Mouse (Mus musculus) right cerebral cortex, postnatal 36 days (tissue): ENCODE data around the gene Mrpl18.
A peak's percentile ranks its signal among the peaks of the same experiment; 100 is the strongest.
"Not testable (repeated sequence)": the region's sequence is repeated elsewhere in the genome, so short reads cannot be mapped to it uniquely, and the experiment has no call there.

Experiments
- DNase-seq, 2 experiments: peaks; one replicate each; pipeline ENCODE4 v3.0.0; 2022; ENCODE audit warnings: low spot score in 2 of 2, mixed read lengths in 1 of 2

Gene Mrpl18

DNA sequence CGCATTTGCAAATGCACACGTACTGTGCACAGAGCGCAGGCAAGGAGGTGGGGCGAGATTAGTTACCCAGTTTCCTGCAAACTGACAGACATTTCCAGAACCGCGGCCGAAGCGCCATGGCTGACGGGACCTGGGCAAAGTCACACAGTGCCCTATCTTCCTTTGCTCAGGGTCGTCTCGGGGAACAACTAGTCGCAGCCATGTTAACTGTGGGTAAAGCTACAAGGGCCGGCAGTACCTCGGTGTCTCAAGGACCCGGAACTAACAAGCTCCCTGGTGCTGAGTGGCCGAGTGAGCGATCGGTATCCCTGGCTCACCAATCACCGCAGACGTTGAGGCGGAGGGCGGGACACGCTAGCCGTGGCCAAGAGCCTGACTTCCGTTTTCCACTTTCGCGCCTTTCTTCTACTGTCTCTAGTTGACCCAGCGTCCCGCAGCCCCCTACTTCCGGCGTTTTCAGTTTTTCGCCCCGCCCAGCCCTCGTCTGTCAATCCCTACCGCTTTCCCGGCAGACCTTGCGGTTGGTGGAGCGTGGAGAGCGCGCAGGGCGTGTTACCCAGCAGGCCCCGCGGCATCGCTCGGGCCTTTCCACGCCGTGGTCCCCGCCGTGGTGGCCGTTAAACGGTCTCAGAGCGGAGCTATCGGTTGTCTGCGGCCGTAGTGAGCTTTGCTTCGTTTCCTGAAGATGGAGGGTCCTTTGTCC, at the start of gene Mrpl18:
TSS of gene Mrpl18 (minus strand) at position 465 of the 703 bp plus-strand sequence.
- DNase-seq: peak; percentile 99 to 100

DNA sequence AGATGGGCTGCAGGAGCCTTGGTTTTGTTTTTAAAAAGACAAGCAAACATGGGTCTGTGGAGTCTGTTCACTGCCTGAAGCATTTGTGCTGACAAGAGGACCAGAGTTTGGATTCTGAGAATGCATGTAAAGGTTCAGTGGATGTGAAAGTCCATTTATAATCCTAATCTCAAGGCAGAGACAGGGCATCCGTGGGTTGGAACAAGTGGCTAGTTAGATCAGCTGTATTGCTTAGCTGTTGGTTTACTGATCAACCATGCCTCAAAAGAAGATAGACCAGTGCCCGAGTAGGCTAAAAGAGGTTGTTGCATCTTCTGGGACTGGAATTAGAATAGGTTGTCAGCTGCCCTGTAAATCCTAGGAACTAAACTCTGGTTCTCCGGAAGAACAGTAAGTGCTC, 47.3 kb upstream of the Mrpl18 start:
- no peak for DNase-seq

DNA sequence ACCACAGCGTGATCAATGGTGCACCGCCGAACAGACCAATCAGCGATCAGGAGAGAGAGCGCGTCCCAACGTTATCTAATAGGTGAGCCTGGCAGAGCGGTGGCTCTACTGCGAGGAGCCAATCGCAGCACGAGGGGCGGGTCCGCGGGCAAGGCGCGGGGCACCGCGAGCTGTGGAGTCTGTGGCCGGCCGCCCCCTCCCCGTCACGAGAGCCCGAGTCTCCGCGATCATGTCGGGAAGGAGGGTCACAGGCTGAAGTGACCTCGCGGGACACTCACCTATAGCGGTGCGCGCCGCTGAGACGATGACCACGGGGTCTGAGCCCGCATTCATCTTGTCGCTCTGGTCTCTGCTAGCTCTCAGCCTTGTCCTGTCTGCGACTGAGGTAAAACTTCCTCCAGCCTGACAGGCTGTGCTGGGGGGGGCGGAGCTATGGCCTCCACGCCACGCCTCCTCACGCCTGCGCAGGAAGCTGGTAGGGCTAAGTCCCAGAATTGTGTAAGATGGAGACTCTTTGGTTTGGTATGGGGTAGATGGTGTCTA, 44.3 kb upstream of the Mrpl18 start, which contains the start of gene Acat2:
TSS of gene Acat2 (minus strand) at position 417 of the 543 bp plus-strand sequence.
- peak; percentile 93 to 95 for DNase-seq

DNA sequence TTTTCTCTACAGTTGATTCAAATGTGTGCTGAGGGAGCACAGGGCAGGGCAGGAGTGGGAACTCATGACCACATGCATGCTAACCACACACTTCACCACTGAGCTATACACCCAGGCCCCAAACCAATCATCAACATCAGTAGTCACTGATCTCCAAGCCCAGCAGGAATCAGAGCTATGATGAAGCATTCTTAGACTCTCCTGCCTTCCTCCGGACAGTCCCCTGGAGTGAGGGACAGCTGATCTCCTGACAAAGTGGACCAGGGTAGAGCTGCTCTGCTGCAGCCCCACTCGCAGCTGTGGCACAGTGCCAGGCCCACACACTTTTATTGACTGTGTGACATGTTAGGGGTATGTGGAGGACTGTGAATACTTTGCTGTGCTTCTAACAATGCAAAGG, 43.2 kb upstream of the Mrpl18 start:
- not testable (repeated sequence) for DNase-seq

DNA sequence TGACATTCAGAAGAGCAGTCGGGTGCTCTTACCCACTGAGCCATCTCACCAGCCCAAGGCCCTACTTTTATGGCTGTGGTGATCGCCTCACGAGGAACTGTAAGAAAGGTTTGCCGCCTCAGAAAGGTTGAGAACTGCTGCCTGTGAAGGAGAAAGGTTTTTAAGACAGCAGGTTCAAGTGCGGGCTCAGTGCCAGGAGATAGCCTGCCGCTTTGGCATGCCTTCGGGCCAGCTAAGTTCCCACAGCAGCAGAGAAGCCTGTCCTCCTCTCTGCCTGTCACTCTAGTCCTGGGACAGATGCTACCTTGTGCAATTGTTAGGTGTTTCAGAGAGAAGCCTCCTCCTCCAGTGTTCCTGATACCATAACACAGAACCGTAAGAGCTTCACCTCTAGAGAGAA, 40.5 kb upstream of the Mrpl18 start:
- no peak for DNase-seq

DNA sequence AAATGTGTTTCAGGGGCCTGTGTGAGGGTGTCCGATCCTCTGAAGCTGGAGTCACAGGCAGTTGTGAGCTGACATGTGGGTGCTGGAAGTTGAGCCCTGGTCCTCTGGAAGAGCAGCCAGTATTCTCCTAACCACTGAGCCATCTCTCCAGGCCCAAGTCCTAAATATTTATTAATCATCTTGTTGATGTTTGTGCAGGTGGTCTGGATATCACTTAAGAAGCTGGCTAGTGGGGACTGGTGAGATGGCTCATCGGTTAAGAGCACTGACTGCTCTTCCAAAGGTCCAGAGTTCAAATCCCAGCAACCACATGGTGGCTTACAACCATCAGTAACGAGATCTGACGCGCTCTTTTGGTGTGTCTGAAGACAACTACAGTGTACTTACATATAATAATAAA, 33.5 kb upstream of the Mrpl18 start:
- no peak for DNase-seq

DNA sequence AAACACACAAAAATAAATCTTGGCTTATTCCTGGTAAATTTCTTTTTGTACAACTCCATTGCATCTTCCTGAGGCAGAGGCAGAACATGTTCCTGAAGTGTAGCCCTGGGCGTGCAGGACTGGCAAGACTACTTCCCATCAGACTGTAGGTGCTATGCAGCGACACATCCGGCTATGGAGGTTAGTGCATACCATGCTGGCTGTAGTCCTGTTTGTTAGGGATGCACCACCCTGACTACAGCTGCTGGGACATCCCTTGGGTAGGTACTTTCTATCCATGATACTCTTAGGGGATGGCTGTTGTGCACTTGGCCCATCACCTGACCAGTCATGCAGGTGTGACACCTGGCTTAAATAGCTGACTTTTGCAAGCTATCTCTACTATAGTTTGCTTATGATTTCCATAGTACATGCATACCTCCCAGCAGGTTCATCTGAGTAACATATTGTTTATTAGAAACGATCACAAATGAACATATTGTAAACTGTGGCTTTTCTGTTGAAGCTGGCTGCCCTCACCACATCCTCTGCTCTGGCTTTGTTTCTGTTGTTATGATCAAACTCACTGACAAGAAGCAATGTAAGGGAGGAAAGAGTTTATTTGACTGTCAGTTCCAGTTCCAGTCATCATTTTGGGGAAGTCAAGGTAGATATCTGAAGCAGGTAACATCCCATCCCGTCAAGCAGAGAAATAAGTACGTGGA, 26.5 kb upstream of the Mrpl18 start:
- DNase-seq: no peak

DNA sequence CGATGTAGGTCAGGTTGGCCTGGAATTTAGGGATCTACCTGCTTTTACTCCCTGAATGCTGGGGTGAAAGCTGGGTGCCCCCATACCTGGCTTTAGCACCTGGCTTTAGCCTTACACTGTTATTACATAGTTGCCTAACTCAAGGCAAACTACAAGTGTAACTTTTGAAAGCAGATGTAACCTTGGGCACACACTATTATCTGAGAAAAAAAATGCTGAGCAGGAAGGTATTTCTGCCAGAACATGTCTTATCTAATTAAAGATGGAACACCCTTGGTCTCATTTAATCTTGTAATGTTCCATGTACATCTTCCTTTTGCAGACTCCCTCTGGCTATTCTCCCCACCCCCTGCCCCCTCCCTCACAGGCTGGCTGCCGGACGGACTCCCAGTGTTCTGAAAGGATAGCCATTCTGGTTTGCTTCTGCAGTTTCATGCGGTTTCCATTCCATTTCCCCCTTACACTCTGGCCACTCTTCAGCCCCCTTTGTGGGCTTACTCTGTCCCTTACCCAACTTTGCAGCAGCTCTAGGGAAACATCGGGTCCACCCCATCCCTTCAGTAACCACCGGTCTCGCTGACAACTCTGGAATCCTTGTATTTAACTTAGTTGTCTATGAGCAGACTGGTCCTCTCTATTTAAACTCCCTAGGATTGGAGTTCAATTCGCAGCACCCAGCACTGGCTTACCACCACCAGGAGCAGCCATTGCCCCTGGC, 25.6 kb upstream of the Mrpl18 start:
- DNase-seq: no peak

DNA sequence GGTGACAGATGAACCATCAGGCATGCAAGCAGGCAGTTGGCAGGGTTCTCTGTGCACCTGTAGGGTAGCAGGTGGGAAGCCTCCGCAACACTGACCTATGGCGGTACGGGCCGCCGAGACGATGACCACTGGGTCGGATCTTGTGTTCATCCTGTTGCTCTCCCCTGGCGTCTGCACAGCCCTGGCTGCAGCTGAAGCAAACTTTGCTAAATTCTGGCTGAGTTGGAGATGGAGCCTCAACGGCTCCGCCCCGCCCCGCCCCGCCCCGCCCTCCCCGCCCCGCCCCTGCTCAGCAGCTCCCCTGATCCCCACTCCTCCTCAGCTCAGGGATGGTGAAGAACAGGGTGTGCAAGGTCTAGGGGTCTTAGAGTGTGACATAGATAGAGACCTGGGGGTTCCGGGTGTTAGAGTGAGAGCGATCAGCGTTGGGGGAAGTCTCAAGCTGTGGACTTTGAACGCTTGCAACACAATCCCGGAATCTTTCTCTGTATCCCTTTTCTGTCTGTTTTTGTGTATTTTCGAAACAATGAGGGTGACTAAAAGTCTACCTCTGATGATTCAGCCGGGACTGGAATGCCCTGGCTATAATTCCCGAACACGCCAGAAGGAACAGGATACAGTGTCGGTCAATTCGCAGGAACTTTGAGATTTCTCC, 24.1 kb upstream of the Mrpl18 start, which contains the start of gene Acat3:
TSS of gene Acat3 (minus strand) at position 450 of the 655 bp plus-strand sequence.
- no peak for DNase-seq

DNA sequence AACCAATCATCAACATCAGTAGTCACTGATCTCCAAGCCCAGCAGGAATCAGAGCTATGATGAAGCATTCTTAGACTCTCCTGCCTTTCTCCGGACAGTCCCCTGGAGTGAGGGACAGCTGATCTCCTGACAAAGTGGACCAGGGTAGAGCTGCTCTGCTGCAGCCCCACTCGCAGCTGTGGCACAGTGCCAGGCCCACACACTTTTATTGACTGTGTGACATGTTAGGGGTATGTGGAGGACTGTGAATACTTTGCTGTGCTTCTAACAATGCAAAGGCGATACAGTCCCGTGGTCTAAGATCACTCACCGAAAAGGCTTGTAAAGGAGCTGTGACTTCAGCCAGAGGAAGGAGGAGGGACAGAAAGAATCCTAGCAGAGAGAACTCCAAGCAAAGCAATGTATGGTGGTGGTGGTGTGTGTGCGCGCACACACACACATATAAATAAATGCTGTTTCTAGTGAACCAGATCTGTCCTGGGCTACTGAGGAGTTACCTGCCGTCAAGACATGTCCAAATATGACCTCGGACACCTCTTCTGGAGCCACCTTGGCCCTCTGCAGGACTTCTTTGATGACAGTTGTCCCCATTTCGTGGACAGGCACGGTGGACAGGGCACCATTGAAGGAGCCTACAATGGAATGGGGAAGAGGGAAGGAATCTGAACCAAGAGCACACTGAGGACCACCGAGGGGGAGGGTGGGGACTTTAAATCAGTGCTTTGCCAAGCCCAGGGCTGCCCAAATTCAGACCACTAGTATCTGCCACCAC, 23.4 kb upstream of the Mrpl18 start:
- DNase-seq: not testable (repeated sequence)

DNA sequence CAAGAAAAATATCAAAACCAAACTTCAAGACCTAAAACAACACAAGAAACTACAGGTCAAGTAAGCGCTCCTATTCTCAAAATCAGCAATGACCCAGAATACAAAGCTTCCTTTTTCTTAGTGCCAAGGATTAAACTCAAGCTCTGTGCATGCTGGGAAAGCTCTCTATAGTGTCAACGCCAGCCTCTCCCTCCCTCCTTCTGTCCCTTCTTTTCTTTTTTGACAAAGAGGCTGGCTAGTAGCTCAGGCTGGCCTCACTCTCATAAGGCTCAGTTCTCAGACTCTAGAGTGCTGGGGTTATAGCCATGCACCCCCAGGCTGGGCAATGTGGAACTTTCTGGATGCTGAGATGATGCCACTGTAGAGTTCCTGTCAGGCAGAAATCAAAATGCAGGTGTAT, 21.9 kb upstream of the Mrpl18 start:
- DNase-seq: no peak

DNA sequence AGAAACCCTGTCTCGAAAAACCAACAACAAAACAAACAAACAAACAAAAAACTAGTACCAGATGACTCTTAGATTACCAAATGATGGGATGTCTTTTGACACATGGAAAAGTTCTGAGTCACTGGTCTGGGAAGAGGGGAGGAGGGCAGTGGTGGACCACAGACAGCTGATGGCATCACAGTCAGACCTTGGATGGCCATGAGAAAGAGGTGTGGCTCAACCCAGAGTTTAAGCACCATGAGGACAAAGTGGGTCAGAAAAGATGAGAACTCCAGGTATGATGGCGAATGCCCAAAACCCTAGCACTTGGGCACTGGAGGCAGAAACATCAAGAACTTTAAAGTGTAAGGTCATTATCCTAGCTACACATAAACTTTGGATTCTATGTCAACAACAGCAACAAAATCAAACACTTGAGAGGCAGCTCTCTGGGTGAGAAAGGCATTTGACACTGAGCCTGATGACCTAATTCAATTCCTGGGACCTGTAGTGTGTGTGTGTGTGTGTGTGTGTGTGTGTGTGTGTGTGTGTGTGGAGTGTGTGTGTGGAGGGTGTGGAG, 21.3 kb upstream of the Mrpl18 start:
- no peak for DNase-seq

DNA sequence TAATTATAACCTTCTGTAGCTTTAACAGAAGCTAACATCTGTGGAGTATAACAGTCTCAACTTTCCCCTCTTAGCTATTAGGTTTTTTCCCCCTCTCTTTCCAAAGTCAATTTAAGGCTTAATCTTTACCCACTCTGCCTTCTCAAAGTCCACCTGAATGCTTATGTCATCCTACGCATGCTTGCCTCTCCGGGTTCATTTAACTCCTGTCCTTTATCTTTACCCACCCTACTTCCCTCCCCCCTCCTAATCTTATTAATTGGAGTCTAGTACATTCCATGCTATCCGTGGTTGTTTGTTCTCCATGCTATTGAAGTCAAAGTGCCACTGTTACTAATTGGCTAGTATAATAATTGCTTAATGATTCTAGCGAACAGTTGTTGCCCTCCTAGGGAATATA, 19.6 kb upstream of the Mrpl18 start:
- DNase-seq: no peak

DNA sequence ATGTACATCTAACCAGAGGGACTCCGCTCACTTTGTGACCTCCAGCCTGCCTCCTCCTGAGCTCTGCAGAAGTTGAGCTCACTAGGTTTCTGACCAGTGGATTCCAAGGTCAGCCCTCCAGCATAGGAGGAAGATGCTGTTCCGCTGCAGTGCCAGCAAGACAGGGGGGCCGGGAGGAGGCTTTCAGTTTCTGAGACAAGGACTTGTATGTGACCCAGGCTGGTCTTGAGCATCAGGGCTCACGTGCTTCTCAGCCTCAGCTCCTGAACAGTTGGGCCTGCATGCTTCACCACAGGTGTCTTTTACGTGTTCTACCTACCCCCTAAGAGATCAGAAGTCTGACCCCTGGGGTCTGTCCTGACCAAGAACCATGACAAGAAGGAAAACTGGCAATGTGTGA, 15.4 kb upstream of the Mrpl18 start:
- DNase-seq: not testable (repeated sequence)

DNA sequence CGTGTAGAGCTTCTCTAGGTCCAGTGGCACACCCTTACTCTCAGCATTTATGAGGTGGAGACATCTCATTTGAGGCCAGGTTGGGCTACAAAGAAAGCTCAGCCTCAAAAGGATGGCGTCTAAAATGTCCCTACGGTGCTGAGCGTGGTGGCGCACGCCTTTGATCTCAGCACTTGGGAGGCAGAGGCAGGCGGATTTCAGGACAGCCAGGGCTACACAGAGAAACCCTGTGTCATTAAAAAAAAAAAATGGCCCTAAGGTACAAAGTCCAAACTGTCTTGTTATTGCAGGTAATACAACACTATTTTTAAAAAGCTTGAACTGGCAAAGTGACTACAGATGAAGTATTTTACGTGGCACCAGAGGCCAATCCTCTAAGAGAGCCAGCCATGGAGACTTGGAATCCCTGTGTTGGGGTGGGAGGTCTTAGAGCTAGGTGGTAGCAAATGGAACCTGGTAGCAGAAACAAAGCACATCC, 9.6 kb upstream of the Mrpl18 start:
- no peak for DNase-seq

DNA sequence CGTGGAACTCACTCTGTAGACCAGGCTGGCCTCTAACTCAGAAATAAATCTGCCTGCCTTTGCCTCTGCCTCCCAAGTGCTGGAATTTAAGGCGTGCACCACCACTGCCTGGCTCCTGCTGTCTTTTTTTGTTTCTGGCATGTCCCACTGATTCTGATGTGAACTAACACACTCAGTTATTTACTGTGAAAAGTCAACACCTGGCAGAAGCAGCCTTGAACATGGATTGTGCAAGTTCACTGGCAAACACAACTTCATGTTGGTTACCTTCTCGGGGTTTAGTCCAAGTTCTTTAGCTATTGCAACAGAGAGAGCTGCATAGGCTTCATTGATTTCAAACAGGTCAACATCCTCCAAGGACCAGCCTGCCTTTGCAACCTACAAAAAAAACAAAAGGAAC, 8.9 kb upstream of the Mrpl18 start:
- DNase-seq: no peak

DNA sequence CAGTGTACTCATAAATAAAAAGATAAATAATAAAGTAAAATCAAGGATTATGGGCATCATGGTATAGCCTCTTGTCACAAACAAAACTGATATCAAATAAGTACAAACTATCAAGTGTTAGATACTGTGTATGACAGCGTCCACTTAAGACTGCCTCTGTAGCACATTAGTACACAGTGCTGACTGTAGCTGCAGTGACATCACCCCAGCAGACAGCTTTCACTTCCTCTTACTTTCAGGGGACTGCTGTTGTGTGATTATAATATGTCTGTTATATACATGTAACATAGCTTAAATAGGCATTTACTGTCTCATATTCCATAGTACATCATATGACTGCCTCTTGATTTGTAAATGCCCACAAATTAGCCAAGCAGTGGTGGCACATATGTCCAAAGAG, 4.9 kb upstream of the Mrpl18 start:
- no peak for DNase-seq

DNA sequence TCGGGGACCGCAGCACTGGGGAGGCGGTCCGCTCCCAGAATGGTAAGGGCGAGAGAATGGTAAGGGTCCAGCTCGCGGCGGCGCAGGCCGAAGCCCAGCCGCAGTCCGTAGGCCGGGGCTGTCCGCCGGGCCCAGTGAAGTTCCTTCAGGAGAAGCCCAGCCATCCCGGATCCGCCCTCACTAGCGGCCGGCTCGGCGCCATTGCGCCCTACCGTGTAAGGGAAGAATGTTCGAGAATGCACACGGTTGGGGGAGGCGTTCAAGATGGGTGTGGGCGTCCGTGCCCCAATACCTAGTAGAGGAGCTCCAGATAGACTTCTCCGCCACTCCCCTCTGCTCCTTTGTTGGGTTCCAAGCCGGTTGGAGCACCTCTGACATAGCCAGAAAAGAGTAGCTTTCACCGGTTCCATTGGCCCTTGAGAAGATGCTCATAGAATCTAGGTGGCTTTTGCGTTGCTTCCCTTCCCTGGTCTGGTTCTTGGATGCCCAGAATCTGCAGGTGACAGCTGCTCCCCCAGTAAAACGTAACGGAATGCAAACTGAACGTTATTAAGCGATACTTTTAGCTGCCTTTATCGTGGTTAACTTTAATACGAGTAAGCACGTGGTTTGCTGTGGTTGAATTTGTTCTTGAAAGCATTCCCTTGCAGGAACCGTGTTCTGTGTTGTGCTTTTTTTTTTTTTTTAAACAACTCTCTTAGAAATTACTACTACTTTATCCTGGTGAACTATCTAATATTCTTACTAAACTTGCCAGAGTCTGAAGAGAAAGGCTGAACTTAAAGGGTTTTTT, 639 bp upstream of the Mrpl18 start:
- DNase-seq: peak in 1 of 2 experiments; percentile 34

DNA sequence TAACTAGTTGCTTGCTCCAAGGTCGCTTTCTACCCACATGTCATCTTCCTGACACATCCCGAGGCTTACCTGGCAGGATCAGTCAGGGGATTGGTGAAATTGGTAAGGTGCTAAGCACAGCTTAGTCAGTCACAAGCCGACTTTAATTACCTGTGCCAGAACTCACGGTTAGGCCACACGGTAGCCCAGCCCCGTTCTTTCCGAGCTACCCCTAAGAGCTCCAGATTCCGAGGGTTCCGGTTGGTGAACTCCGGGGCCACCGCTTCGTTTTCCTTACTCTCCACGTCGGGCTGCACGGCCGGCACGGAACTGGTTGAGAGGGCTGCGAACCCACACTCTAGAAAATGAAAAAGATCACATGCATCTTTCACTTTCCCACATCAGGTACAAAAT, 661 bp downstream of the Mrpl18 start, which contains the start of gene Tcp1:
TSS of gene Tcp1 (plus strand) at position 214 of the 393 bp plus-strand sequence.
- no peak for DNase-seq

DNA sequence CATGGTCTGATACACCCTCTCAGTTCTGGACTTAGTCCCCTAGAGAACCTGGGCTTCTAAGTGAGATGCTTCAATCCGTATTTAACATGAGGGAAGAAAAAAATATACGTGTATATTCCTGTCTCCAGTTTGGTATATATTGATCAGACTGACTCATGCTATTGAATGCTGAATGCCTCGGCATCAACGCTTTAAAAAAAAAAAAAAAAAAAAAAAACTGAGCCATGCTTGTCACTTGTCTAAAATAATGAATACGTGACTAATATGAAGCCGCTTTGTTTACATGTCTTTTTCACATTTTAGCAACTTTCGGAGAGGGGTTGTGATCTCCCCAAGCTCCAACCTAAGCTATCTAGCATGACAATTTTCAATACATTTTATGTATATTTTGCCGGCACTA, 5.8 kb downstream of the Mrpl18 start:
- DNase-seq: no peak
